Mouse (Mus musculus) macrophage (primary cell): ENCODE data around the gene Alpl. TPM values are rescaled to one million over a fixed set of nuclear protein-coding genes. Genes with fewer than 3 reads are reported as not detected.

ENCODE experiments used
- H3K27ac ChIP-seq: fragments of 350-480 bp; formaldehyde crosslinking; 2 replicates; pipeline ENCODE4 v1.9.0; 2021
- H3K36me3 ChIP-seq: fragments of 350-480 bp; formaldehyde crosslinking; 2 replicates; pipeline ENCODE4 v1.9.0; 2021; ENCODE audit errors: inconsistent target
- H3K4me3 ChIP-seq: fragments of 350-480 bp; formaldehyde crosslinking; 2 replicates; pipeline ENCODE4 v1.9.0; 2021; ENCODE audit errors: inconsistent target
- H3K79me2 ChIP-seq: fragments of 350-480 bp; formaldehyde crosslinking; 2 replicates; pipeline ENCODE4 v1.9.0; 2021; ENCODE audit errors: inconsistent target
- WGBS: methylation state at CpG from one replicate; pipeline ENCODE4 v1.1.7; 2026; ENCODE audit warnings: inconsistent platforms; ENCODE audit not compliant: missing documents; 5-methylcytosine and 5-hydroxymethylcytosine counted together
- polyA plus RNA-seq: library from polyadenylated mRNA; stranded (reverse); fragments of 250-400 nt; gene quantifications from 3 replicates; pipeline ENCODE4 v1.2.4, GENCODE M21; 2018; ENCODE audit warnings: inconsistent platforms

Gene Alpl
- polyA plus RNA-seq, 1 experiment from 2014 or later = not detected

GRCm38 (mm10) chr4:137748726-137749125 is 47.5 kb downstream of the Alpl start:
- H3K27ac ChIP-seq = no peak overlapping the region
- 39% methylated on average over 4 of the region's 4 CpGs for WGBS
- H3K36me3 ChIP-seq = no peaks in the 10 kb centered on the region
- no peak overlapping the region for H3K4me3 ChIP-seq
- H3K79me2 ChIP-seq = no peaks in the 10 kb centered on the region

DNA sequence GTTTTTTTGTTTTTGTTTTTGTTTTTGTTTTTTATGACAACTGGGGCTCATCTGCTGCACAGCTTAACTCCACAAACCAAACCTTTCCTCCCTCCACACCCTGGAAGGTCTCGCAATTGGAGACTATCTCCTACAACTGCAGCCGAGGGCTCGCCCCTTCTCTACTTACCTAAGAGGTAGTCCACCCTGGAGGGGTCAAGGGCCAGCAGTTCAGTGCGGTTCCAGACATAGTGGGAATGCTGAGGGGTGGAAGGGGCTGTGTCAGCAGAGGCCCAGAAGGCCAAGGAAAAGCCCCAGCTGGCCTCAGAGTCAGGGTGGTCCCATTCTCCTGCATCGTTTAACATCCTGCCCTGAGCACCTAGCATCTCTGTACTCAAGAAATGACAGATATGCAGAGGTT is 48.6 kb downstream of the Alpl start:
- Histone ChIP-seq H3K79me2 (no peaks in the 10 kb centered on the region), H3K27ac (no peak overlapping the region), H3K4me3 (no peak overlapping the region), H3K36me3 (no peaks in the 10 kb centered on the region)
- 87% methylated on average over 5 of the region's 5 CpGs for WGBS

GRCm38 (mm10) chr4:137747091-137747490 is 49.1 kb downstream of the Alpl start:
- WGBS = 92% methylated on average over 9 of the region's 9 CpGs
- H3K36me3 ChIP-seq = no peaks in the 10 kb centered on the region
- no peak overlapping the region for H3K27ac ChIP-seq
- no peak overlapping the region for H3K4me3 ChIP-seq
- no peaks in the 10 kb centered on the region for H3K79me2 ChIP-seq

DNA sequence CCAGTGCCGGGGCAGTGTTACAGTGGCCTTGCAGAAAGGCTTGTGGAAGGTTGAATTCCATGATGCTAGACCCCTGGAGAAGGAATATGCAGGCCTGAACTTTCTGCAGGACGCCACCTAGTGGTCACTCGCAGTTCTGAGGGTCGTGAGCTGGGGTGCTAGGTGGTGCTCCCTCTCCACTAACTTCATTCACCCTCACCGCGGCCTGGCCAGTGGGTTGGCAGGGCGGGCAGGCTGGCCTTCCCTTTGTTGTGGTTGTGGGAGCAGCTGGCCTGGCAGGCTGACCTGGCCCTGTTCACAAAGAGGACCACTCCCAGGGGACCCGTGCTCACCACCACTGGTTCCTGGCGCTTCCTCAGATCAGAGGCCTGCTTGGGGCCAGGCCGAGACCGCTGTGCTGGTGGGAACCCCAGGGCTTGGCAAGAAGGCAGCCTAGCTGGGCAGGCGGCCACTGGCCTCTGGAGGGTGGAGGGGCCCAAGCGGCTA is 51.7 kb downstream of the Alpl start:
- Histone ChIP-seq H3K79me2 (no peaks in the 10 kb centered on the region), H3K36me3 (no peaks in the 10 kb centered on the region), H3K27ac (no peak overlapping the region), H3K4me3 (no peak overlapping the region)
- 66% methylated on average over 12 of the region's 13 CpGs for WGBS

DNA sequence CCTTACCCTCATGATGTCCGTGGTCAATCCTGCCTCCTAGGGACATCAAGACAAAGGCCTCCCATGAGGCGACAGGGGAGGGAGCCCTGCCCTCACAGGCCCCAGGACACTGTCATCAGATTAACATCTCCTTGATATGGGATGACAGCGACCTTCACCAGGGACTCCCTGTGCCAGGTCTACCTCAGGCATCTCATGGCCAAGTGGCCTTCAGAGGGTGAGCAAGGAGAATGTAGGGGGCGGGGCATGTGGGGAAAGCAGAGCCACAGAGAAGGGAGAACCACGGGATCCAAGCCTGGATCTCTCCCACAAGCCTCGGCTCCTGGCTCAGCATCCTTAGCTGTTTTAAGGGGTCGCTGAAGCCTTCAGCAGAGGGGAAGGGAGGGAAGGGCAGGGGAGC is 52.4 kb downstream of the Alpl start:
- 70% methylated on average over 7 of the region's 7 CpGs for WGBS
- no peak overlapping the region for H3K27ac ChIP-seq
- H3K4me3 ChIP-seq = no peak overlapping the region
- no peaks in the 10 kb centered on the region for H3K36me3 ChIP-seq
- H3K79me2 ChIP-seq = no peaks in the 10 kb centered on the region

GRCm38 (mm10) chr4:137740350-137740749 is 55.8 kb downstream of the Alpl start:
- Histone ChIP-seq H3K36me3 (no peaks in the 10 kb centered on the region), H3K79me2 (no peaks in the 10 kb centered on the region), H3K4me3 (no peak overlapping the region), H3K27ac (no peak overlapping the region)
- WGBS = 50% methylated on average over 7 of the region's 7 CpGs

DNA sequence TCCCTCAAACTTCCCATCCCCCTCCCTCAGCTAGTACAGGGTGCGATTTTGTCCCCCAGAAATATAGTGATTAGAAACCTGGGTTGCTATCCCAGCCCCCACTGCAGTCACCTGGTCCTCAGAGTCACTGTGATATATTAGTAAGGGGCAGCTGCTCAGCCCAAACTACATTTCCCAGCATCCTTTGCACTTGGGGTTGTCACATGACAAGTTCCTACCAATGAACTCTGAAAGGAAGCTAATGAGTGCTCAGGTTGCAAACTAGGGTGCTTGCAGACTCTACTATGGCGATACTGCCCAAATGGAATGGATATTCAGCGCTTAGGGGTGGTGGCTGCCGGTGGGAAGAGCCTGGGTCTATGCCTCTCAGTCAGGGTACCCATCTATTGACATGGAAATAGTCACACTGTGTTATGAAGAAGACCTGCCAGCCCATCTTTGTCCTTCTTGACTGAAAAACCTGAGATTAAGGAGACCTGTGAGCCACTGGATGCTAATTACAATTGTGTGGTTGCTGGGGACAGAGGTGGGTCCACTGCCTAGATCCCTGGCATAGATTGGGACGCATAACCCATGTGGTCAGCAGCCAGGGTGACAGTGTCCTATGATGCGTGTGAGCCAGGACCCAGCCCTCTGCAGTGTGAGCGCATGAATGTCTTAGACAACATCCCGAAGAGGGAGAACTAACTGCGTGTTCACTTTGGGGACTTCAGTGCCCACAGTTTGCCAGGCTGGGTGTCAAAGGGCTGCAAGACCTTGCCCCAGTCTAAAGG is 56.8 kb downstream of the Alpl start:
- no peak overlapping the region for H3K4me3 ChIP-seq
- H3K27ac ChIP-seq = no peak overlapping the region
- no peaks in the 10 kb centered on the region for H3K36me3 ChIP-seq
- H3K79me2 ChIP-seq = no peaks in the 10 kb centered on the region
- WGBS = 60% methylated on average over 9 of the region's 9 CpGs

DNA sequence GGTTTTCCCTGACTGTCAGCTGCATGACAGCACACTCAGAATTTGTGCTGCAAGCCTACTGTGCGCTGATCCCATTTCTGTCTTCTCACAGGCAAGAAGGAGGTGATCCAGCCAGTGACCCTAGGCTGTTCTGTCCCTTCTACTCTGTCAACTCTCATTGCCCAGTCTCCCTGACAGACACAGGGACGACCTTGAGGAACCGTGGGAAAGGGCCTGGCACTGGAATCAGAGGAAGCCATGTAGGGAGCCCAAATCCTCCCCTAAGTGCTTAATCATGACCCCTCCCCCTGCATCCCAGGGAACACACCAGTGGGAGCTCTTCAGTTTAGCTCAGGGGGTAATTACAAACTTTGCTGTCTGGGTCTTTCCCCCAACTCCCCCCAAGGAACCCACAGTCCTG is 58.4 kb downstream of the Alpl start:
- H3K27ac ChIP-seq = no peak overlapping the region
- H3K79me2 ChIP-seq = no peaks in the 10 kb centered on the region
- 60% methylated on average over 3 of the region's 3 CpGs for WGBS
- no peaks in the 10 kb centered on the region for H3K36me3 ChIP-seq
- H3K4me3 ChIP-seq = no peak overlapping the region

DNA sequence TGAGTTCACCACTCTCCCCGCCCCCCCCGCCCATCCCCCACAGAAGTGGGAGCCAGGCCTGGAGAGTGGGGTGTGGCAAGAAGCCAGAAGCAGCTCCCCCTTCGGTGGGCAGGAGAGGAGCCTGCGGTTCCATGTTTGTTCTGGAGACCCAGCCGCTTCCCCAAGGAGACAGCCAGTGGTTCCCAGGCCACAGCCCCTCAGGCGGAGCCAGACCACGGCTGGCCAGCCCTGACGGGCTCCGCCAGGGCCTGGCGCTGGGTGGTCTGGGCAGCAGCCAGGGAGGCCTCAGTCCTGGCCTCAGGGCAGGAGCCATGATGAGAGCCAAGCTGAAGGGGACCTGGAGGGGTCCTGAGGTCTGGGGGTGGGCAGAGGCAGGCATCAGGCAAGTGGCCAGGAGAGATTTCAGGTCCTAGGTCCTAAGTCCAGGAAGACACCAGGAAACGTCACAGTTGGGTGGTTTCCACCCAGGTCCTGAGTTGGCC is 59.9 kb downstream of the Alpl start:
- Histone ChIP-seq H3K36me3 (no peaks in the 10 kb centered on the region), H3K4me3 (no peak overlapping the region), H3K79me2 (no peaks in the 10 kb centered on the region), H3K27ac (no peak overlapping the region)
- WGBS = 73% methylated on average over 11 of the region's 11 CpGs

- H3K79me2 ChIP-seq = no peaks in the 10 kb centered on the region
- WGBS = 79% methylated on average over 5 of the region's 5 CpGs
- no peak overlapping the region for H3K27ac ChIP-seq
- no peaks in the 10 kb centered on the region for H3K36me3 ChIP-seq
- H3K4me3 ChIP-seq = no peak overlapping the region
These were observed 62.7 kb downstream of the Alpl start for GRCm38 (mm10) chr4:137733459-137733858.

DNA sequence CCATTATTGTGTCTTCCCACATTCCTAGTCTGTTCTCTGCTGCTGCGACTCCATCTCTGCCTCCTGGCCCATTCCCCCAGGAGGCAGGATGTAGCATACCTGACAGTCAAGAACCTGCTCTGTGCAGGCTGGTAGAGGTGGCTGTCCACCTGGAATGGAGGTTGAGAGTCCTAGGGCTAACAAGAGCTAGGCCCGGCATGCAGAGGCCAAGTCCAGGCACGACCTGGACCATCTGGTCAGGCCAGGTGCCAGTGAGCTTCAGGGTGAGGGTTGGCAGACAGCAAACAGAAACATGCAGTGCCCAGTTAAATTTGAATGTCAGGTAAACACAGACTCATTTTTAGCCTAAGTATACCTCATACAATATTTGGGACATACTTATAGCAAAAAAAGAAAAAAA is 63.2 kb downstream of the Alpl start:
- no peak overlapping the region for H3K27ac ChIP-seq
- H3K79me2 ChIP-seq = no peaks in the 10 kb centered on the region
- H3K36me3 ChIP-seq = no peaks in the 10 kb centered on the region
- H3K4me3 ChIP-seq = no peak overlapping the region
- WGBS = 91% methylated on average over 3 of the region's 3 CpGs

DNA sequence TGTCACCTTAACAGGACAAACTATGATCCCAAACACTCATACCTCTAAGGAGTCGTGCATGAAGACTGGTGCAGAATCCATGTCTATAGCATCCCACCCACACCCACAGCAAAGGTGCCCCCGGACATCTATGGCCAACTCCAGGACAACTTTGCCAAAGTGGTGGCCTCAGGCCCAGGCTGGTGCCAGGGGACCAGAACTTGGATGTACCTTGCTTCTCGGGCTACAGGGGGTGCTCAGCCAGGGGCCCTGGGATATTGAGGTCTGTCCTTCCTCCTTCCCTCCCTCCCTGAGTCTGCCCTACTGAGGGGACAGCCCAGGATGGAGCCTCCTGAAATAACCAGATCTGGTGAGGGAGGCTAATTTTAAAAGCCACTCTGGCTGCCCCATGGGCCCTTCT is 63.8 kb downstream of the Alpl start:
- Histone ChIP-seq H3K36me3 (no peaks in the 10 kb centered on the region), H3K4me3 (no peak overlapping the region), H3K79me2 (no peaks in the 10 kb centered on the region), H3K27ac (no peak overlapping the region)
- 85% methylated on average over 3 of the region's 3 CpGs for WGBS

- no peak overlapping the region for H3K4me3 ChIP-seq
- WGBS = 86% methylated on average over 10 of the region's 10 CpGs
- no peaks in the 10 kb centered on the region for H3K36me3 ChIP-seq
These were observed 64.3 kb downstream of the Alpl start for GRCm38 (mm10) chr4:137731891-137732290.

GRCm38 (mm10) chr4:137730757-137731156 is 65.4 kb downstream of the Alpl start:
- 77% methylated on average over 7 of the region's 8 CpGs for WGBS

More at GRCm38 (mm10) chr4:137731891-137732290, 64.3 kb downstream of the Alpl start:
- Histone ChIP-seq H3K79me2 (no peaks in the 10 kb centered on the region), H3K27ac (no peak overlapping the region)

GRCm38 (mm10) chr4:137730134-137730533 is 66.0 kb downstream of the Alpl start:
- Histone ChIP-seq H3K4me3 (no peak overlapping the region), H3K36me3 (no peaks in the 10 kb centered on the region), H3K27ac (no peak overlapping the region), H3K79me2 (no peaks in the 10 kb centered on the region)
- whole genome bisulfite sequencing = 26% methylated on average over 3 of the region's 3 CpGs

More at GRCm38 (mm10) chr4:137730757-137731156, 65.4 kb downstream of the Alpl start:
- H3K36me3 ChIP-seq = no peaks in the 10 kb centered on the region
- H3K79me2 ChIP-seq = no peaks in the 10 kb centered on the region
- H3K4me3 ChIP-seq = no peak overlapping the region
- no peak overlapping the region for H3K27ac ChIP-seq
